Mouse (Mus musculus): ENCODE results near the gene Ednra.

GRCm38 (mm10) chr8:77723534-77724045 lies 674 bp downstream of the Ednra start:
- TF ChIP-seq POLR2A (IDR thresholded peaks at IDR 0.05; ENCODE audit: borderline replicate concordance, extremely low read depth, low read depth, low read length) (no peak), CTCF (IDR thresholded peaks at IDR 0.05; ENCODE audit: insufficient read depth, low read length) (no peak)

All from lung, adult 2 months (tissue).